Mouse (Mus musculus) gastrocnemius, adult 2 months (tissue): ENCODE results near the gene Zfp839. TPM values are rescaled to one million over a fixed set of nuclear protein-coding genes. Genes with fewer than 3 reads are reported as not detected.
A peak's percentile ranks its signal among the peaks of the same experiment; 100 is the strongest.

Source experiments
- DNase-seq: peaks from one replicate; pipeline ENCODE4 v3.0.0; 2022
- H3K27ac ChIP-seq: fragments of 200-600 bp; 2 replicates; pipeline ENCODE4 v1.8.1; 2022; ENCODE audit warnings: mild to moderate bottlenecking
- H3K4me3 ChIP-seq: fragments of 200-600 bp; 2 replicates; pipeline ENCODE4 v1.8.1; 2022; ENCODE audit warnings: mild to moderate bottlenecking, moderate library complexity
- CTCF ChIP-seq: fragments of 200-600 bp; IDR thresholded peaks from 2 replicates; pipeline ENCODE4 v1.8.1; 2022; ENCODE audit warnings: antibody characterized with exemption, mild to moderate bottlenecking, moderate library complexity
- intact Hi-C: fragments of 180-260 bp; cut with DNase I; formaldehyde crosslinking; loops from one replicate; pipeline ENCODE4 v1.15.1; 2025
- total RNA-seq, 2 experiments: library from RNA; stranded (reverse); gene quantifications; 2 replicates each; pipeline ENCODE4 v1.2.3; 2021

Zfp839 gene
- total RNA-seq, 2 experiments from 2014 or later, result 7.0 to 7.7 TPM

DNA sequence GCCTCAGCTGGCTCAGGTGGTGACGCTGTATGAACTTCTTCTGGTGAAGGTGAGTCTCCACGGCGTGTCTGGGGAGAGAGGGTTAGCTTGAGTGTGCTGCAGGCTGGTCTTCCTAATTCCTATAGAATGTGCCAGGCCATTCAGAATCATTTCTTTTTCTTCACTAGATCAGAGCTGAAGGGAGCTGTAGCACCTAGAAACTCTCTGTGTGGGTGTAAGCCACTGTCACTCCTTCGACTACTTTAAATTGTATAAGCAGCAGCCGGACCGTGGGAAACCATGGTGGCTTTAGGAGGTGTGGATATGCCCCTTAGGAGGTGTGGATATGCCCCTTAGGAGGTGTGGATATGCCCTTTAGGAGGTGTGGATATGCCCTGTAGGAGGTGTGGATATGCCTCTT lies 14.0 kb downstream of the Zfp839 start:
- H3K27ac ChIP-seq, result no peak overlapping the region
- TF ChIP-seq CTCF, result no peak
- intact Hi-C loops, result no loop called here
- no peak for DNase-seq
- H3K4me3 ChIP-seq, result no peak overlapping the region

DNA sequence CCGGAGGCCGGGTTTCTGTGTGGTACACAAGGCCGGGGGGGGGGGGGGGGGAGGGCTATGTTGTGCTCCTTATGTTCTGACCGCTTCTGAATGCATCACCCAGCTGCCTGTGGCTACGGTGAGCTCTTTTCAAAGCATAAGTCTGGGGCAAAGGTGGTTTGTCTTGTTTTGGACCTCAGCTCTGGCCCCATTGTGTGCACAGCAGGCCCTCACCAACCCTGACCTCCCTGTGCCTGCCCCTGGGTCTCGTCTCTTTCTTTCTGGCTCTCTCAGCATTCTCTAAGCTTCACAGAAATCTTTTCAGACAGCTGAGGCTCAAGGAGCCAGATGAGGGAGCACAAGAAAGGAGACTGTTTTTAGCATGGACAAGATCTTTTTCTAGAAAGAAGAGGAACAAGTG lies 15.5 kb downstream of the Zfp839 start:
- H3K27ac ChIP-seq, result no peak overlapping the region
- intact Hi-C loops, result no loop called here
- TF ChIP-seq CTCF, result no peak

DNA sequence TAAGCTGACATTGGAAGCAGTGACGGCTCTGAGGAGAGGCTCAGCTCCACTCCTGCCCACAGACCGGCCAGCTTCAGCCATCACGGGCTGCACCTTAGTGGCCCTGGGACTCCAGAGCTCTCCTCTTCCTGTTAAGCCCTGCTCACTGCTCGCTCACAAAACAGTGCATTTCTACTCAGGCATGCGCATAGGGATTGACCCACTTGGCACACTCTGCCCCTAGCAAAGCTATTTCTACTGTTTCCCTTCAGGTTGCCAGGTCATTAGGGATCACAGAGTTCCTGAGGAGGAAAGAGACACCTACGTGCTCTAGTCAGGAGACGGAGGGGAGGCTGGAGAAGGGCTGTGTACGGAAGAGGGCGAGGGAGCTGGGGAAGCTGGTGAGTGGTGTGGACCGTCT lies 15.9 kb downstream of the Zfp839 start:
- intact Hi-C loops, result no loop called here
- peak; percentile 40 for DNase-seq
- no peak overlapping the region for H3K27ac ChIP-seq
- H3K4me3 ChIP-seq, result no peak overlapping the region
- no peak for TF ChIP-seq CTCF

More for the DNA sequence above, 15.5 kb downstream of the Zfp839 start:
- no peak for DNase-seq
- H3K4me3 ChIP-seq, result no peak overlapping the region

DNA sequence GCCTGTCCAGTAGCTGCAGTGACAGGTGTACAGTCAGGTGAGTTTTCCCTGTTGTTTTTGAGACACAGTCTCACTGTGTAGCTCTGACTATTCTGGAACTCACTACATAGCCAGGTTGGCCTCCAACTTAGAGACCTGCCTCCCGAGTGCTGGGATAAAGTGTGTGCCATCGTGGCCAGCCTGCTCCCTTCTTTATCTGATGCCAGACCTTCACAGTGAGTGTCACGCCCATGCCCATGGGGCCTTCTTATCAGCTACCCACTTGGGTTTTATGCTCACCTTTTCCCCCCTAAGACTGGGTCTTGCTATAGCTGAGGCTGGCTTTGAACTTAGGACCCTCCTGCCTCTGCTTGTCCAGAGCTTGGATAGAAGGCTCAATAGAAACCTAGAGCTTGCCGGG lies 20.1 kb downstream of the Zfp839 start:
- H3K27ac ChIP-seq, result no peak overlapping the region
- intact Hi-C loops, result no loop called here
- TF ChIP-seq CTCF, result no peak
- H3K4me3 ChIP-seq, result no peak overlapping the region
- no peak for DNase-seq

DNA sequence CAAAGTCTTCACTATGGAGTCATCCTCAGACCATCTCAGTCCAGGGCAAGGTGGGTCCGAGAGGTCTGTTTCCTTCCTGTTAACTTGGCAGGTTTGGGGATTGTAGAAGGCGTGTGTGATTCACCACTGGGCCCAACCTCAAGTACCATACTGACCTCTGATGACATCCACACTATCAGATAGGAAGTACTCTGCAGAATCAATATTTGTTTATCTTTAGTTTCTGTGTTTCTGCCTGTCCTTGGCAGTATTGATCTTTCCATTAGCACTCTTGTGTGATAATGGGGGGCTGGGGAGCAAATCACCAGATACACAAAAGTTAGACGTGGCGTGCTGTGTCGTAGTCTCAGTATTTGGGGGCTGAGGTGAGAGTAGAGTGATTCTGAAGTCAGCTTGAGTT lies 21.2 kb downstream of the Zfp839 start:
- H3K4me3 ChIP-seq, result no peak overlapping the region
- no peak overlapping the region for H3K27ac ChIP-seq
- DNase-seq, result no peak
- intact Hi-C loops, result no loop called here
- no peak for TF ChIP-seq CTCF

- no peak for TF ChIP-seq CTCF
- DNase-seq, result no peak
- intact Hi-C loops, result no loop called here
- Histone ChIP-seq H3K27ac (no peak overlapping the region), H3K4me3 (no peak overlapping the region)
These were observed 25.3 kb downstream of the Zfp839 start for GRCm38 (mm10) chr12:110875351-110875750.

DNA sequence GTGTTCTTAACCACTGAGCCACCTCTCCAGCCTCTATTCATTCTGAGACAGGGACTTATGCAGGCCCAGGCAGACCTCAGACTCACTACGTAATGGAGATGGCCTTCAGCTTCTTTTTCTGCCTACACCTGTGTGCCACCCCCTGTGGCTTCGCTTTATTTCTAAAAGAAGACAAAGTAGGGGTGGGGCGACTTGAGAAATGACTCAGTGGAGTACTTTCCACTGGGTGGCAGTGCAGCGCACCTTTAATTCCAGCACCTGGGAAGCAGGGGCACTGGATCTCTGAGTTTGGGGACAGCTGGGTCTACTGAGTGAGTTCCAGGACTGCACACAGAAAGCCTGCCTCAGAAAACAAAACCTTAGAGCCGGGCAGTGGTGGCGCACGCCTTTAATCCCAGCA lies 32.2 kb downstream of the Zfp839 start:
- peak; percentile 35; the same call in 1 of the 2 replicates for TF ChIP-seq CTCF
- DNase-seq, result no peak
- Histone ChIP-seq H3K4me3 (no peak overlapping the region), H3K27ac (no peak overlapping the region)
- intact Hi-C loops, result no loop called here

DNA sequence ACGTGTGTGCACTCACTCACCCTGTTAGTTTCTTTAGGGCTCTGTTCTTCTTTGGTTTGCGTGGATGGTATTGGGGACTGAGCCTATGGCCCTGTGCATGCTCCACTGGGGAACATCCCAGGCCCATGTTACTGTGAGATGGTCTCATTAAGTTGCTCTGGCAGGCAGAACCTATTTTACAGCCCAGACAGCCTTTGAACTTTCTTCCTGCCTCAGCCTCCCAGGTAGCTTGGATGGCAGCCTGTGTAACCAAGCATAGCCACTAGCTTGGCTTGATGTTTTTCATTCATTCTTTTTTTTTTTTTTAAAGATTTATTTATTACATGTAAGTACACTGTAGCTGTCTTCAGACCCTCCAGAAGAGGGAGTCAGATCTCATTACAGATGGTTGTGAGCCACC lies 35.2 kb downstream of the Zfp839 start:
- intact Hi-C loops, result no loop called here
- Histone ChIP-seq H3K27ac (no peak overlapping the region), H3K4me3 (no peak overlapping the region)
- TF ChIP-seq CTCF, result no peak
- no peak for DNase-seq

- DNase-seq, result no peak
- TF ChIP-seq CTCF, result no peak
- Histone ChIP-seq H3K4me3 (peak overlapping the region; percentile 90), H3K27ac (peak overlapping the region; percentile 91)
- intact Hi-C loops, result loop anchor here (2.0 kb wide), 1 partner anchor 105 kb away; no protein-coding TSS in a partner anchor
These were observed 38.1 kb downstream of the Zfp839 start for GRCm38 (mm10) chr12:110888106-110888505.

- no peak for TF ChIP-seq CTCF
- H3K27ac ChIP-seq, result peak overlapping the region; percentile 91
- no peak for DNase-seq
- peak overlapping the region; percentile 90 for H3K4me3 ChIP-seq
- intact Hi-C loops, result loop anchor here (2.0 kb wide), 1 partner anchor 104 kb away; no protein-coding TSS in a partner anchor
These were observed 38.6 kb downstream of the Zfp839 start for GRCm38 (mm10) chr12:110888606-110889005.

DNA sequence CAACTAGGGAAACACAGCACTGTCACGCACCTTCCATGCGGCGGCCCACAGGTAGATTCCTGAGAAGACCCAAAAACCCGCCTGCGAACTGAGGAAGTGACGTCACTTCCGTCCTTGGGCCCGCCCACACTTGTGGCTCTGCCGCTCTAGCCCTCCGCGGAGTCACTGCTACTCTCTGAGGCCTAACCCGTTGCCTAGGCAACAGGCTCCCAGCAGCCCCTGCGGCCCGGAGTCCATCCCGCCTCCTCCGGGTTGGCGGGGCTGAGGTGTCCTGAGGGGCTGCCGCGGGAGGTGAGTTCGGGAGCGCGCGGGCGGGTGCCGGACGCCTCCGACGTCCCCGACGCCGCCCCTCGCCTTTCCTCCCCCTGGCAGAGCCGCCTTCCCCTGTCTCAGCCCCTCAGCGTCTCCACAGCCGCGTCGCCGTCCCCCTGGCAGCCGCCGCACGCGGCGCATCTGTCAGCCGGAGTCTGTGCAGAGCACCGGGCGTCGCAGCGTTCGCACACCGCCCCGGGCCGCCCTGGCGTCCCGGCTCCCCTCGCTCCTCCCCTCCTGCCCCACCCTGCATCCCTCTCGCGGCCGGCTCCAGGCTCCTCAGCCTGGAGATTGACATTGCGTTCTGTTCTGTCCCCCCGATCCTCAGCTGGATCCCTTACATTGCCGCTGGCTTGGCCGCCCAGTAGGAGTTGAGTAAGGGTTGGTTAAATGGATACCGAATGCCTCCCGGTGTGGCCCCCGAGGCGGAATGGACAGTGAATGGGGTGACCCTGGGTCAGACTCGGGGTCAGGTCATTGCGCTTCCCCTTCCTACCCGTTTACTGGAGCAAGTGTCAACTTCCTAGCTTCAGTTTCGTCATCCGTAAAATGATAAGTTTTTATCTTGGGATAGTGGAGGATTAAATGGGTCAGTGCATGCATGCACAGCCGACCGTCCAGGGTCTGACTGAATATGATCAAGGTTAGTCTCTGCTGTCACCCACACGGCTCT lies 39.3 kb downstream of the Zfp839 start, which contains the start of the genes Cinp and Tecpr2:
Gene Cinp (minus strand): TSS at position 110 of the 985 bp plus-strand sequence.
Gene Tecpr2 (plus strand): TSS at position 229 of the 985 bp plus-strand sequence.
- Histone ChIP-seq H3K4me3 (peak within 1 kb of the TSS; percentile 90), H3K27ac (peak within 1 kb of the TSS; percentile 91)
- intact Hi-C loops, result loop anchor here (2.0 kb wide), 1 partner anchor 103 kb away; no protein-coding TSS in a partner anchor
- no peak for TF ChIP-seq CTCF
- peak; percentile 98 for DNase-seq

DNA sequence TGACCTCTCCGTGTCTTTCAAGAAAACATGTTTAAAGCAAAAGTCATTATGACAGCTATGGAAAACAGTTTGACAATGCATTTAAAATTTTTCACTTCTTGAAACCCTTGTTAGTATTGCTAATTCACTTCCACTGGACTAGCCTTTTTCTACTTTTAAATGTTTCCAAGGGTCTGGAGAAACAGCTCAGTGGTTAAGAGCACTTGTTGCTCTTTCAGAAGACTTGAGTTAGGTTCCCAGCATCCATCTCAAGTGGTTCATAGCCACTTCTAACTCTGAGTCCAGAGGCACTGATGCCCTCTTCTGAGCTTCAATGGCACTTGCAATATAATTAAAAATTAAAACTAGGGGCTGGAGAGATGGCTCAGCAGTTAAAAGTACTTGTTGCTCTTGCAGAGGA lies 41.8 kb downstream of the Zfp839 start:
- no peak for DNase-seq
- H3K4me3 ChIP-seq, result no peak overlapping the region
- TF ChIP-seq CTCF, result no peak
- intact Hi-C loops, result no loop called here
- no peak overlapping the region for H3K27ac ChIP-seq

DNA sequence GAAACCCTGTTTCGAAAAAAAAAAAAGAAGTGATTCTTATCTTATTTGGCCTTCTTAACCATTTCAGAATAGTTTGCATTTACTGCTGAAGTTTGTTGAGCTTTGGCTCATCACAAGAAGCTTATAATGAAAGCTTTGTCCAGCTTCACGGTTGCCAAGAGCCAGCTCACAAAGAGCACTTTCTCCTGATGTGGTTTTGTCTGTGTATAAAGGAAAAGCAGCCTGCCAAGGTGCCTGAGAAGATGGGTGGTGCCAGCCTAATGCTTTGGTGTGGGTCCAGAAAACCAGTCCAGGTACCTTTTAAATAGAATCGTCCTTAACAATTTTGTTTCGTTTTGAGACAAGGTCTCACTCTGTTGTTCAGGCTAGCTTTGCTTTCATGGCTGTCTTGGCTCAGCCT lies 52.1 kb downstream of the Zfp839 start:
- TF ChIP-seq CTCF, result no peak
- H3K27ac ChIP-seq, result no peak overlapping the region
- no peak for DNase-seq
- H3K4me3 ChIP-seq, result no peak overlapping the region
- intact Hi-C loops, result no loop called here
